Mouse (Mus musculus) colon, adult 2 months (tissue): ENCODE results near the gene Vmn1r111. TPM values are rescaled to one million over a fixed set of nuclear protein-coding genes. Genes with fewer than 3 reads are reported as not detected.

ENCODE experiments used
- polyA plus RNA-seq: library from polyadenylated mRNA; depleted of rRNA; stranded (reverse); fragments of >200 nt; gene quantifications from 2 replicates; pipeline ENCODE4 v1.2.3, GENCODE M21; 2012; rRNA removed

Vmn1r111 gene
- not detected in 2 replicates for polyA plus RNA-seq

DNA sequence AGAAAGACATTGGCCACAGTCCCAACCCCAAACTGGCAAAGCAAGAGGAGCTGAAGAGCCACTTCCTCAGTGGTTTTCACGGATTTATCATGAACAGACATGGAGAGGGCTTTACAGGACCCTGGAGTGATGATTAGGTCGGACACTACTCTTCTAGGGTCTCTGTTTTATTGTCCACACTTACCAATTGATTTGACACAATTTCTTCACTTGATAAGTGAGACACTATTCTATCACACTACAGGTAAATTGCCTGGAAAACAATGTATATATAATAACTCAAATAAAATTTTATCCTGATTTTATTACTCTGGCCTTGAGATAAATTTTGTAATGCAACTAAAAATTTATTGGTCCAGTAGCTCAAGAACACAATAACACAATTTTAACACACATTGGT lies at the start of gene Vmn1r111:
TSS of gene Vmn1r111 (minus strand) at position 101 of the 400 bp plus-strand sequence.

GRCm38 (mm10) chr7:20730524-20730923 lies 27.5 kb upstream of the Vmn1r111 start, which contains the start of gene Gm10668:
Gene Gm10668, minus strand, starts transcription at chr7:20730624.

DNA sequence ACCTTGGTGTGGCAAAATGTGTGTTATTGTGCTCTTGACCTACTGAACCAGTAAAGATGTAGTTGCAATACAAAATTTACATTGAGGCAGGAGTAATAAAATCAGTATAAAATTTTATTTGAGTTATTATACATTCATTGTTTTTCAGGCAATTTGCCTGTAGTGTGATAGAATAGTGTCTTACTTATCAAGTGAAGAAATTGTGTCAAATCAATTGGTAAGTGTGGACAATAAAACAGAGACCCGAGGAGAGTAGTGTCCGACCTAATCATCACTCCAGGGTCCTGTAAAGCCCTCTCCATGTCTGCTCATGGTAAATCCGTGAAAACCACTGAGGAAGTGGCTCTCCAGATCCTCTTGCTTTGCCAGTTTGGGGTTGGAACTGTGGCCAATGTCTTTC lies 34.4 kb downstream of the Vmn1r111 start, which contains the start of gene Vmn1r107:
TSS of gene Vmn1r107 (plus strand) at position 301 of the 400 bp plus-strand sequence.

Other genes starting within 250 kb of the Vmn1r111 start
- gene Gm10670, start 228.3 kb downstream of the Vmn1r111 start, polyA plus RNA-seq: not detected in 2 replicates
- gene Vmn1r103, start 192.7 kb downstream of the Vmn1r111 start, polyA plus RNA-seq: not detected in 2 replicates
- gene Vmn1r104, start 169.4 kb downstream of the Vmn1r111 start, polyA plus RNA-seq: not detected in 2 replicates
- gene Gm5726, start 157.5 kb downstream of the Vmn1r111 start, polyA plus RNA-seq: not detected in 2 replicates
- not detected in 2 replicates for gene Gm4141, start 127.0 kb downstream of the Vmn1r111 start, polyA plus RNA-seq
- not detected in 2 replicates for gene Gm4513, start 104.2 kb downstream of the Vmn1r111 start, polyA plus RNA-seq
- gene Vmn1r107, start 34.3 kb downstream of the Vmn1r111 start, polyA plus RNA-seq: not detected in 2 replicates
- gene Gm10668, start 27.4 kb upstream of the Vmn1r111 start, polyA plus RNA-seq: not detected in 2 replicates
- gene Vmn1r112, start 68.0 kb upstream of the Vmn1r111 start, polyA plus RNA-seq: not detected in 2 replicates
- not detected in 2 replicates for gene Vmn1r113, start 84.1 kb upstream of the Vmn1r111 start, polyA plus RNA-seq
- gene Vmn1r114, start 109.0 kb upstream of the Vmn1r111 start, polyA plus RNA-seq: not detected in 2 replicates
- not detected in 2 replicates for gene Vmn1r115, start 141.8 kb upstream of the Vmn1r111 start, polyA plus RNA-seq
- not detected in 2 replicates for gene Vmn1r116, start 169.0 kb upstream of the Vmn1r111 start, polyA plus RNA-seq
- not detected in 2 replicates for gene Vmn1r117, start 180.9 kb upstream of the Vmn1r111 start, polyA plus RNA-seq
- not detected in 2 replicates for gene Vmn1r118, start 209.1 kb upstream of the Vmn1r111 start, polyA plus RNA-seq